Mouse (Mus musculus) spleen, postnatal 36 days (tissue): ENCODE measurements around the gene Ceacam1.

Experiments used
- DNase-seq, 2 experiments: peaks; one replicate each; pipeline ENCODE4 v3.0.0; 2022; ENCODE audit warnings: low spot score in 2 of 2, mixed read lengths in 1 of 2

The Ceacam1 gene

GRCm38 (mm10) chr7:25411861-25412260, 65.5 kb downstream of the Ceacam1 start:
- no peak for DNase-seq
